Mouse (Mus musculus) kidney, postnatal 25 days (tissue): Measurements from ENCODE around the gene Gde1.

Source experiments
- DNase-seq, 2 experiments: peaks; one replicate each; pipeline ENCODE4 v3.0.0; 2021; ENCODE audit warnings: mixed read lengths in 2 of 2

Gene Gde1

DNA sequence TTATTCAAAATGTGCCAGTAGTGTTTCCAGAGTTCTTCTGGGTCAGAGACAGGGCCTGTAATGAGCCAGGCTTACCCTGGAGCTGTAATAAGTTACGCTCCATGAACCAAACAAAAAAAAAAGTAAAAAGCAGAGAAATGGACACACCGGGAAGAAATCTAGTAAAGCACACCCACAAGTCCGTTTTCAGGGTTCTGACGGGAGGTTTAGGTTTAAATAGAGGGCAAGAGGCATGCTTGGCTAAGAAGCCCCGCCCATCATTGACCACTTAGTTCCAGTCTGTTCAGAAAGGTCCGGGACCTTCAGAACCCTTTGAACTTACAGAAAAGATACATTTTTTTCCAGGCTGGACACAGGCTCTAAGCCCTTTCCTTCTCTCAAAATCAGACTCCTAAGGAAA is 473 bp upstream of the Gde1 start:
- peak; percentile 35 to 51 for DNase-seq

DNA sequence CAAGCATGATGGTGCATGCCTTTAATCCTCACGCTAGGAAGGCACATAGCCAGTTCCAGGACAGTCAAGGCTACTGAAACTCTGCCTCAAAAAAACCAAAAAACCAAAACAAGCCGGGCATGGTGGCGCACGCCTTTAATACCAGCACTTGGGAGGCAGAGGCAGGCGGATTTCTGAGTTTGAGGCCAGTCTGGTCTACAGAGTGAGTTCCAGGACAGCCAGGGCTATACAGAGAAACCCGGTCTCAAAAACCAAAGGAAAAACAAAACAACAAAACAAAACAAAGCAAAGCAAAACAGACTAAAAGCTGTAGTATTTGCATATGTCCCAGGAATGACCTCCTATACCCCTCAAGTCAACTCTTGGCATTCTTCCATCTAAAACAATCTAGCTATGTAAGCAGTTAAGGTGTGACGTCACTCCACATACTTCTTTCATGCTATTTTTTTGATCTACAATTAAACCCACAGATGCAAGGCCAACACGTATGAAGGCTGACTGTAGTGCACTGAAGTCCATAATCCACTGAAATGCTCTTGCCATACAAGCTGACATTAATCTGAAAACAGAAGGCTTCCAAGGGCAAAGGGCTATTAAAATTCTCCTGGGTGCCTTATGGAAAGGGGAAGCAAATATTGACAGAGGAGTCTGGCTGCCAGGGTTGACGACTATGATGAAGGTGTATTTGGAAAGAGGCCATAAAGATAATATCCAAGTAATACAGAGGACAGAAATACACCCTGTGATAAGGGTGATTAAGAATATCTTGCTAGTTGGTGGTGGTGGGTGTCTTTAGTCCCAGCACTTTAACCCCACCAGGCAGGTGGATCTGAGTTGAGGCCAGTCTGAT is 1.4 kb downstream of the Gde1 start:
- peak in 1 of 2 experiments; percentile 42 for DNase-seq

DNA sequence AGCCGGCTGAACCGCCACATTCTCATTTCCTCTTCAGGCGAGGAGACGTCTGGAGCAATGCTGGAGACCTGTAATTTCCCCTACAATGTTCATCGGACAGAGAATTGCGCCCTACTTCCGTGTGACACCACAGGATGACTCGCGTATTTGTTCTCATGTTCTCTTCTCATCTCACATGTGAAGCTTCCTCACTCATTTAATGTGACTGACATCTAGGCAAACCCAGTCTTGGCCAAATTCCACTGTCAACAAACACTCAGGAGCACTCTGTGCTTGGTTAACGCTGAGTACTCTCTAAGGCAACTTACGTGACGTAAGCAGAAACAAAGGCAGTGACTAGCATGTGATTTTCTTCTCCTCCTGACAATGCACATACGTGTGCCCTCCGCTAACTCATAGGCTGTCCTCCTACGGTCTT is 2.4 kb downstream of the Gde1 start:
- peak; percentile 14 to 48 for DNase-seq

DNA sequence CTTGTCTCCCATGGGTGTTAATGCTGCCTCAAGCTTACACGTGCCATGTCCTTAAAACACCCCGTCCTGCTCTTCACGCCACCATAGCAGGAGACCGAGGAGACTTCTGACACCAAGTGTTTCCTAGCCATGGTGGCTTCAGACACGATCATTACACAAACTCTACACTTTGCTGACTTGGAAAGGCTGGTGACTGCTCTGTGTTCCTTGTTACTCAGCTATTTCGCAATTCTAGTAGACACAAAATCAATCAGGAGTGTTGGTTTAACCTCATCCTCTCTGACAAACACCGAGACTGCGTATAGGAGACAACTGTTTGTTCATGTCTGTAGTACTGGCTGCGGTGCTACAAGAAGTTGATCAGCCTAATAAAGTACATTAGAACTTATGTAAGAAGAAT is 6.7 kb downstream of the Gde1 start:
- DNase-seq: no peak

DNA sequence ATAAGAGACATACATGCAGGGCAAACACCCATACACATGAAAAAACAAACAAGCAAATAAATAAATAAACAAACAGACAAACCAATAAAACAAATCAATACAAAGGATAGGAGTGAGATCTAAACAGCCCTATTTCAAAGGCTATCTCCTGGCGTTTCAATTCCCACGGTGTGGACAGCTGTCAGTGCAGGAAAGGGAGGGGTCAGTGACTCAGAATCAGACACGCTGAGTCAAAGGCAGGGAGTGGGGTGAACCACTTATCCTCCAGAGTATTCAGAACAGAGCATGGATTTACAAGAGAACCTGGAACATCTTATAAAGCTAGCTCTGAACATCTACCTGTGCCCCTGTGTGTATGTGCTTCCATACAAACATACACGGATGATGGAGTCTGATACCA is 8.4 kb downstream of the Gde1 start:
- DNase-seq: no peak

DNA sequence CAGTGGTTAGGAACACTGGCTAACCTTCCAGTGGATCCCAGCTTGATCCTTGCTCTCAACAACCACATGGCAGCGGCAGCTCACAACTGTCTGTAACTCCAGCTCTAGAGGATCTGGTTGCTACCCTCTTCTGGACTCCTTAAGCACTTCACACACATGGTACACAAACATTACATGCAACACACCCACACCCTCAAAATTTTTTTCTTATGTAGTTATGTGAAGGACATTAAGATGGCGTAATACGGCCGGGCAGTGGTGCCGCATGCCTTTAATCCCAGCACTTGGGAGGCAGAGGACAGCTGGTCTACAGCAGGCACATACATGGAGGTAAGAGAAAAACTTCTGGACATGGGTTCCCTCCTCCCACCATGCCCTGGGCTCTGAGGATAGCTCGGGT is 9.4 kb downstream of the Gde1 start:
- no peak for DNase-seq

DNA sequence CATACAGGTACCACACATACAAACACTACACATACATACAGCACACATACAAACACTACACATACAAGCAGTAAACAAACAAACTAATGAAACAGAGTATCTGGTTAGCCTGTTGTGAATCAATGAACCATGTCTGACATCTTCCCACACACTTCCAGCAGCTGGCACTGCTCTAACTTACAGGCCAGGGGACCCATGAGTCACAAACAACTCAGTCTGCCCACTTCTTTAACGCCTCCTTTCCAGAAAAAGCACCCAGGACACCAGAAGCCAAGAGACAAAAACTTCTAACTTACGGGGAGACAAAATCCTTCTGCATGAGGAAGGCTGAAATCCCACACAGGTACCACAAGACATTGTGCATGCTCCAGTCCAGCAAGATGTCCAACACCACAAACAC is 14.3 kb downstream of the Gde1 start:
- no peak for DNase-seq

DNA sequence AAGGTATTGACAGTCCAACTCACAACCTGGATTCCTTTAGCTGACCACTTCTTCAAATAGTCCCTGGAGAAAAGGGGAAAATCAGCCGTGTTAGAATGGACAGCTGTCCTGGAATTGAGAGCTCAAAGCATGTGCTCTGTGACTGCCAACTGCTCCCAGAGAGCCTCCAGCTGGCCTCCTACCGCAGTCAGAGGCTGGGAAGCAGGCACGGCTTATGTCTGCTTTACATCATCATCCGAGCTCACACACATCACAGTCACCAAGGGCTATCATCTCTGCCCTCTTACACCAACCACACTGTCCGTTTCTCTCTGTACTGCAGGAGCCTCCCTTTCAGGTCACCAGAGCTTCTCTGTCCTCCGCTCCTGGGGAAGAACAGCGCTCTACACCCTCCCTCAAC is 16.5 kb downstream of the Gde1 start:
- DNase-seq: no peak

DNA sequence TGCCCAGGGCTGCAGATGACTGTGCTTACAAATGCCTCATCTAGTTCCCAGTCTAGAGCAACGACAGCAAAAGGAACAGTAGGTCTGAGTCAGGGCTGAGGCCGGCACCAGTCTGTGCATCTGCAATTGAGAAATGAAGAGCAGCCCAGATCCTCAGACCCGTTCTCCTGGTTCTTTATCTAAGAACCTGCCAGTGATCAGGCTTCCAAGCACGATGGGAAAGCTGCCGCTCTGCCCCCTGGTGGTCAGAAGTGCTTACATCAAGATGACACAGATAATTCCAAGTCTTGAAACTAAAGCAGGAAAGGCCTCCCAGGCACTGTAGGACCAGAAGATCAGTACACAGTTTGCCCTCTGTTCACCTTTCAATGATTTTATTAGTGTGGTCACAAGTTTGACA is 17.4 kb downstream of the Gde1 start:
- DNase-seq: peak; percentile 68 to 86

DNA sequence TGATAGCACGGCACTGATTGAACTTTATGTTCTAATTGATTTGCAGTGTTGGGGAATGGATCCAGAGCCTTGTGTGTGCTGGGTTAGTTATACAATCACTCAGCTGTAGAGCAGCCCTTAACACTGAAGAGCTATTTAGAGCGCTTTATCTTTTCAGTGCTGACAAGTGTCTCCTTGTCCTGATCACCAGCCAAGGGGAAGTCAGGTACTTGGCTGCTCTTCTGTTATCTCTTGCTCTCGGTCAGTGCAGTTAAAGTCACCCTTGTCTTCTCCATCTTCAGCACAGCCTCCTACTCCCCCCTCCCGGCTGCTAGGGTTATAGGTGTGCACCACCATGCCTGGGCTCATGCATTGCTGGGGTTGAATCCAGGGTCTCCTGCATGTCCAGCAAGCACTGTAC is 28.8 kb downstream of the Gde1 start:
- no peak for DNase-seq

DNA sequence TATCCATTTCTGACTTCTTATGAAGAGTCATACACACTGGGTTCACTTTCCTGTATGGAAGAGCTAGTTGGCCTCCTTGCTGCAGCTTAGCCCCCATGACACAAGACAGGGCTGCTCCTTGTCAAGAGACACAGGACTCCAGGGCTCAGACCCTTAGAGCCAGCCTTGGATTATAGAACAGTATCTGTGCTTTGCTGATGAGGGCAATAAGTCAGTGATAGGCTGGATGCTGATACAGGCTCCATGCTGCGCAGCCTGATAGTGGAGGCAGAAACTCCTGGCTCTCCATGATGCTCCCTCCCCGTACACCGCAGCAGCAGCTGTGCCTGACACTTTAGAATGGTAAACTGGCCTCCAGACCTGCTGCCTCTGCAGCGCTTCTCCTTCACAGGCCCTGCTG is 35.4 kb downstream of the Gde1 start:
- DNase-seq: no peak

DNA sequence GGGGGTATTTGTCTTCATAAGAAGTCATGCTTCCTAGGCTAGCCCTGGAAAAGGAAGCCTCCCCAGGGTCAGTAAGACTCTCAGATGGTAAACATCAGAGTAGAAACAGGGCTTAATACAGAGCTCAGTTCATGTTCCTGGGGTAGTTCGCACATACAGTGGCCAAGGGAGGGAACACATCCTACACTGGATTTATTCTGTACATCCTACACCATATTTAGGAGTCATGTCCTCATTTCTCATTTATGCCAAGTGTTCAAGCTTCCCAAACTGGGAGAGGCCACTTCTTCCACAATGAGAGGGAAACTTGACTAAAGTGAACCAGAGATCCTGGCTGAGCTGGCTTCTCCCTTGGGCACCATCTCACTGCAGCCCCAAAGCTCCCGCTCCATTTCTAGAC is 37.8 kb downstream of the Gde1 start:
- DNase-seq: no peak

DNA sequence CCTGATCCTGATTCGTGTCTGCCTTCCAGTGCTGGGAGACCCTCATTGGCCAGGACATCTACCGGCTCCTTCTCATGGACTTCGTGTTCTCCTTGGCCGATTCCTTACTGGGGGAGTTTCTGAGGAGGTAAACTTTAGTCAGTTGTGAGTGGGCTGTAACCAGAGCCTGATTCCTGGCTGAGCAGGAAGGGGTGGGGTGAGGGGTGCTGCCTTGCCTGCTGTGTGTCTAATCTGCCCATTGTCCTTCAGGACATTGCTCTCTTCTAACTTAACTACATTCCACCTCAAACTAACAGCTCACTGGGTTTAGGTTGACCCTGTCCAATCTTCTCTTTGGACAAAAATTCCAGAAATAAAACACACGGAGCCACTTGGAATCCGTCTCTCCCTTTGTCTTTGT is 48.8 kb downstream of the Gde1 start:
- no peak for DNase-seq

DNA sequence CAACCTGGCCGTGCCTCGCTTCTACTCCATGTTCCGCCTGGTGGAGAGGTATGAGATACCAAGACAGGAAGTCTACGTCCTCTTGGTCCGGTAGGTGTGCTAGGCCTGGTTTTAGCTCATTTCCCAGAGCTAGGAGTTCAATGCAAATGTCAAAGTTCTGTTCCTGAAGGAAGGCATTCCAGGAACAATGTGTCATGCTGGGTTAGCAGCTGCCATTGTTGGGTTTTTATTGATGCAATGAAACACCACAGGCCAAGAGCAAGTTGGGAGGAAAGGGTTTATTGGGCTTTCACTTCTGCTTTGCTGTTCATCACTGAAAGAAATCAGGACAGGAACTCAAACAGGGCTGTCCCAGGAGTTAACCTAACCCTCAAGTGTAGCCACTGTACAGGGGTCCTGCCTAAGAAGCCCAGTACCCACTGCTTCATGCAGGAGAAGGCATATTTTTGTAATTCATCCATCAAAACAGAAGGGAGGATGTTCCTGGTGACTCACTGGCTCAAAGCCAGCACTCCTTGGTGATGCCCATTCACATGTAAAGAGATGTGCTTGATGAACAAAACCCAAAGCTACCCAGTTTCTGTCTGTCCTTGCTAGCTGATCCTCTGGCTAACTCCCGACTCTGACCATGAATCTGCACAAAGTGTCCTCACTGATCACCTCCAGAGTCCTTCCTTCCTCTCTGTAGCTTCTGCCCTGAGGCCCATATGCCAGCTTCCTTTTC is 52.8 kb downstream of the Gde1 start:
- no peak for DNase-seq

DNA sequence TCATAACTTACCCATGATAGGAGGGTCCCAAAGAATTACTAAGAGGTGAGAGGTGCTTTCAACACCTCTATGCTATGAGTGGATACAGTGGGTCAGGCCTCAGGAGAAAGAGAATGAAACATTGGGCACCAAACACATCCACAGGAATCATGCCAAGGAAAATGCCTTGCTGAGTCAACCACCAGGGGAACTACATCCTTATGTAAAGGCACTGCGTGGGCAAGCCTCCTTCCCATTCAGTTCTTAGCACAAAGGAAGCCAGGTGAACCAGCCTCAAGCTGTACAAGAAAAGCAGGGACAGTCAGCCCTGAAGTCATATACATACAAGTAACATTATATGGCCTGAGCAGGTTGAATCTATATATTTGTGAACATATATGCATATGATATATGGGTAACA is 54.7 kb downstream of the Gde1 start:
- no peak for DNase-seq

DNA sequence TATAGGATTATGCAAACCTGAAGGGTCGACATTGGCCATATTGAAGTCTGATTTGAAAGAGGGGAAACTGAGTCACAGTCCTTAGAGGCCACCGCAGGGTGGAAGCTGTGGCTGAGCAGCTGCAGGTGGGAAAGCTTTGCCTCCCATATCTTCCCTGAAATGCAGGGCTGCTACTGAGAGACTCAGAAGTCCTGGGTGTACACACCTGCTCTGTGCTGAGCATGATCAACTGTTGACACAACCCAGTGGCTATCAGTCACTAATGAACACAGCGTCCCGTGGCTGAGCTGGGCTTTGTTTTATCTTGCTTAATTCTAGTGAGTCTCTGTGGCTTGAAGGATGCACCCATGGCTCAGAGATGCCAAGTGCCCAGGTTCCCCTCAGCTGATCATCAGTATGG is 55.5 kb downstream of the Gde1 start:
- no peak for DNase-seq

DNA sequence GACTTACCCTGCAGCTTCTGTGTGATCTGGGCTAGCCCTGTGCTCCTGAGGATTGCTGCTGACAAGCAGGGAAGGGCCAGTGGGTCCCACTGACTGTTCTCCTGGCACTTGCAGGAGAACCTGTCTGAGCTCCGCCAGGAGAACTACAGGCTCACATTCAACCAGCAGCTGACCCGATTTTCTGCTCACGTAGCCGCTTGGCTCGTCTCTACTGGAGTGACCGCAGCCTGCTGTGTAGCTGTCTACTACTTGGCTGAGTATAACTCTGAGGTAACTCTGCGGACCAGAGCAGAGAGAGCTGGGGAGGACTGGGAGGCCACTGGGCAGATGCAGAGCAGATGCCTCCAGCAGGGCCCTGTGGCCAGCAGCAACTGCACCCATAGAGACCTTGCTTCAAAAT is 56.2 kb downstream of the Gde1 start:
- no peak for DNase-seq

DNA sequence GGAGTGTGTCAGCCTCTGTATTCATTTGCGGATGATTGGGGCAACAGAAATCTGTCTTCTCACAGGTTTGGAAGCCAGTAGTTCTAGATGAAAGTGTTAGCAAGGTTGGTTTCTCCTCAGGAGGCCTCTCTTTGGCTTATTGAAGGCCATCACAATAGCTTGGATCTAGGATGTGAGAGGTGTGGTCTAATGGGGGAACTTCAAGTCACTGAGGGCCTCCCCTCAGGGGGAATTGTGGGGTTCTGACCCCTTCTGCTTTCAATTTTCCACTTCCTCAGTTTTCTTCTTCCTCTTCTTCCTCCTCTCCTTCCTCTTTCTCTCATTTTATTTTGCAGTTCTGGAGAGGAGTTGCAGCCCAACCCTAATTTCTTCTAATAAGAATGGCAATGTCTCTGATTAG is 59.3 kb downstream of the Gde1 start:
- DNase-seq: no peak
